Mouse (Mus musculus) limb, embryonic 13.5 days (tissue): ENCODE measurements around the gene Slc6a8. TPM values are rescaled to one million over a fixed set of nuclear protein-coding genes. Genes with fewer than 3 reads are reported as not detected.

Source experiments
- ATAC-seq: fragments of 200-750 bp; cut with Nextera tagmentation; 2 replicates; pipeline ENCODE4 v1.8.0; 2017; ENCODE audit warnings: low read depth, moderate number of reproducible peaks, moderate TSS enrichment; ENCODE audit not compliant: low FRiP score
- H3K27ac ChIP-seq: fragments of 300-500 bp; sonication (generic); 2 replicates; pipeline ENCODE4 v1.5.1; 2015; ENCODE audit warnings: inconsistent platforms, mild to moderate bottlenecking, moderate library complexity
- H3K27me3 ChIP-seq: fragments of 300-500 bp; sonication (generic); 2 replicates; pipeline ENCODE4 v1.6.1; 2015; ENCODE audit warnings: mild to moderate bottlenecking, inconsistent platforms
- H3K36me3 ChIP-seq: fragments of 300-500 bp; sonication (generic); 2 replicates; pipeline ENCODE4 v1.6.1; 2015; ENCODE audit warnings: inconsistent platforms, mild to moderate bottlenecking, moderate library complexity
- H3K4me1 ChIP-seq: fragments of 300-500 bp; sonication (generic); 2 replicates; pipeline ENCODE4 v1.6.1; 2015; ENCODE audit warnings: inconsistent platforms
- H3K4me2 ChIP-seq: fragments of 300-500 bp; sonication (generic); replicated peaks from 2 replicates; pipeline ENCODE4 v1.6.1; 2015; ENCODE audit warnings: inconsistent platforms, mild to moderate bottlenecking, moderate library complexity
- H3K4me3 ChIP-seq: fragments of 300-500 bp; sonication (generic); 2 replicates; pipeline ENCODE4 v1.5.1; 2015; ENCODE audit warnings: moderate library complexity, mild to moderate bottlenecking, inconsistent platforms
- H3K9ac ChIP-seq: fragments of 300-500 bp; sonication (generic); 2 replicates; pipeline ENCODE4 v1.6.1; 2015; ENCODE audit warnings: mild to moderate bottlenecking, inconsistent platforms
- H3K9me3 ChIP-seq: fragments of 300-500 bp; sonication (generic); 2 replicates; pipeline ENCODE4 v1.6.1; 2016; ENCODE audit warnings: inconsistent platforms
- WGBS: fragments of 180-500 bp; shearing (Covaris S2); methylation state at CpG from one replicate; pipeline ENCODE4 v1.1.7; 2015; 5-methylcytosine and 5-hydroxymethylcytosine counted together
- polyA plus RNA-seq: library from polyadenylated mRNA; unstranded; fragments of >200 nt; fragmentation: Nextera tagmentation; extraction: Ambion mirVana; gene quantifications from 2 replicates; pipeline ENCODE4 v1.2.1, GENCODE M21; 2015

Slc6a8 gene
- 8.3 and 8.8 TPM in 2 replicates for polyA plus RNA-seq

- Histone ChIP-seq H3K4me2 (peak within 1 kb of the TSS; percentile 72), H3K27me3 (peaks cover 16% of the 10 kb centered on the region; the same call in 1 of the 2 replicates), H3K36me3 (peaks cover 12% of the 10 kb centered on the region), H3K4me3 (peak within 1 kb of the TSS; percentile 63), H3K4me1 (peaks cover 17% of the 10 kb centered on the region), H3K27ac (peak within 1 kb of the TSS; percentile 65; the same call in 1 of the 2 replicates), H3K9ac (peak within 1 kb of the TSS; percentile 80), H3K9me3 (no peaks in the 10 kb centered on the region)
- 18% methylated on average over 57 of the region's 72 CpGs for WGBS
- peak; percentile 69 for ATAC-seq
Measured at GRCm38 (mm10) chrX:73672879-73673618, at the start of gene Slc6a8. Gene Slc6a8 (plus strand): TSS chrX:73673150.

GRCm38 (mm10) chrX:73626981-73627380 is 46.0 kb upstream of the Slc6a8 start:
- no peak overlapping the region for H3K27ac ChIP-seq
- H3K4me1 ChIP-seq: no peaks in the 10 kb centered on the region
- no peaks in the 10 kb centered on the region for H3K36me3 ChIP-seq
- no peak overlapping the region for H3K4me3 ChIP-seq
- H3K9ac ChIP-seq: no peak overlapping the region
- H3K9me3 ChIP-seq: no peaks in the 10 kb centered on the region
- no peak for ATAC-seq
- H3K27me3 ChIP-seq: peaks cover 16% of the 10 kb centered on the region; the same call in 1 of the 2 replicates
- no peak overlapping the region for H3K4me2 ChIP-seq

GRCm38 (mm10) chrX:73635425-73635824 is 37.5 kb upstream of the Slc6a8 start:
- Histone ChIP-seq H3K27ac (no peak overlapping the region), H3K27me3 (peaks cover 77% of the 10 kb centered on the region), H3K4me1 (peaks cover 9% of the 10 kb centered on the region), H3K36me3 (no peaks in the 10 kb centered on the region), H3K9me3 (no peaks in the 10 kb centered on the region), H3K4me3 (peak overlapping the region; percentile 29), H3K9ac (0 out of 2 replicates have a peak overlapping the region, but pooled peaks have one; percentile 25), H3K4me2 (peak overlapping the region; percentile 59)
- 17% methylated on average over 17 of the region's 19 CpGs for WGBS
- no peak for ATAC-seq

GRCm38 (mm10) chrX:73637415-73637814 is 35.5 kb upstream of the Slc6a8 start:
- Histone ChIP-seq H3K4me3 (peak overlapping the region; percentile 40), H3K36me3 (no peaks in the 10 kb centered on the region), H3K27ac (no peak overlapping the region), H3K9ac (no peak overlapping the region; the same call in 1 of the 2 replicates), H3K4me2 (peak overlapping the region; percentile 70), H3K4me1 (peaks cover 9% of the 10 kb centered on the region), H3K27me3 (peaks cover 81% of the 10 kb centered on the region), H3K9me3 (no peaks in the 10 kb centered on the region)
- ATAC-seq: no peak
- WGBS: 14% methylated on average over 19 of the region's 19 CpGs

- H3K4me3 ChIP-seq: peak within 1 kb of the TSS; percentile 43
- H3K27me3 ChIP-seq: peaks cover 66% of the 10 kb centered on the region
- WGBS: 15% methylated on average over 28 of the region's 28 CpGs
- peak; percentile 84 for ATAC-seq
- H3K27ac ChIP-seq: no peak within 1 kb of the TSS
- peaks cover 9% of the 10 kb centered on the region for H3K4me1 ChIP-seq
- H3K9me3 ChIP-seq: no peaks in the 10 kb centered on the region
- H3K9ac ChIP-seq: peak within 1 kb of the TSS; percentile 57
- H3K4me2 ChIP-seq: peak within 1 kb of the TSS; percentile 66
- H3K36me3 ChIP-seq: no peaks in the 10 kb centered on the region
Measured at GRCm38 (mm10) chrX:73639255-73639675, 33.7 kb upstream of the Slc6a8 start, which contains the start of gene Dusp9. Gene Dusp9 (plus strand): TSS chrX:73639419.

- peaks cover 9% of the 10 kb centered on the region for H3K4me1 ChIP-seq
- ATAC-seq: no peak
- peak overlapping the region; percentile 43 for H3K4me3 ChIP-seq
- H3K4me2 ChIP-seq: peak overlapping the region; percentile 66
- WGBS: 16% methylated on average over 39 of the region's 41 CpGs
- peak overlapping the region; percentile 57 for H3K9ac ChIP-seq
- no peak overlapping the region for H3K27ac ChIP-seq
- H3K27me3 ChIP-seq: peaks cover 61% of the 10 kb centered on the region
- no peaks in the 10 kb centered on the region for H3K9me3 ChIP-seq
- H3K36me3 ChIP-seq: no peaks in the 10 kb centered on the region
Measured at GRCm38 (mm10) chrX:73639901-73640469, 33.0 kb upstream of the Slc6a8 start.

GRCm38 (mm10) chrX:73645121-73645520 is 27.8 kb upstream of the Slc6a8 start:
- no peak for ATAC-seq
- H3K4me1 ChIP-seq: no peaks in the 10 kb centered on the region
- H3K27ac ChIP-seq: no peak overlapping the region
- H3K9ac ChIP-seq: no peak overlapping the region
- peaks cover 12% of the 10 kb centered on the region for H3K27me3 ChIP-seq
- WGBS: 34% methylated on average over 4 of the region's 4 CpGs
- no peaks in the 10 kb centered on the region for H3K36me3 ChIP-seq
- H3K4me3 ChIP-seq: no peak overlapping the region
- no peaks in the 10 kb centered on the region for H3K9me3 ChIP-seq
- no peak overlapping the region for H3K4me2 ChIP-seq

GRCm38 (mm10) chrX:73650869-73651268 is 22.1 kb upstream of the Slc6a8 start:
- Histone ChIP-seq H3K4me2 (no peak overlapping the region), H3K4me3 (no peak overlapping the region), H3K4me1 (no peaks in the 10 kb centered on the region), H3K36me3 (no peaks in the 10 kb centered on the region), H3K9ac (no peak overlapping the region), H3K9me3 (no peaks in the 10 kb centered on the region), H3K27me3 (0 out of 2 replicates have a peak, but pooled peaks cover 3% of the 10 kb centered on the region), H3K27ac (no peak overlapping the region)
- ATAC-seq: no peak
- WGBS: 75% methylated on average over 3 of the region's 3 CpGs

- 79% methylated on average over 6 of the region's 6 CpGs for WGBS
- H3K9ac ChIP-seq: no peak overlapping the region
- H3K27ac ChIP-seq: no peak overlapping the region
- ATAC-seq: no peak
- no peaks in the 10 kb centered on the region for H3K9me3 ChIP-seq
- H3K4me3 ChIP-seq: no peak overlapping the region
- H3K36me3 ChIP-seq: no peaks in the 10 kb centered on the region
- H3K4me1 ChIP-seq: no peaks in the 10 kb centered on the region
- H3K4me2 ChIP-seq: no peak overlapping the region
- H3K27me3 ChIP-seq: 0 out of 2 replicates have a peak, but pooled peaks cover 3% of the 10 kb centered on the region
Measured at GRCm38 (mm10) chrX:73653392-73653791, 19.6 kb upstream of the Slc6a8 start.

- Histone ChIP-seq H3K36me3 (no peaks in the 10 kb centered on the region), H3K9me3 (no peaks in the 10 kb centered on the region), H3K27me3 (0 out of 2 replicates have a peak, but pooled peaks cover 3% of the 10 kb centered on the region), H3K9ac (no peak overlapping the region), H3K4me2 (no peak overlapping the region), H3K27ac (no peak overlapping the region), H3K4me3 (no peak overlapping the region), H3K4me1 (0 out of 2 replicates have a peak, but pooled peaks cover 4% of the 10 kb centered on the region)
- WGBS: 8% methylated on average over 6 of the region's 6 CpGs
- no peak for ATAC-seq
Measured at GRCm38 (mm10) chrX:73654177-73654576, 18.8 kb upstream of the Slc6a8 start.

GRCm38 (mm10) chrX:73655529-73655928 is 17.4 kb upstream of the Slc6a8 start:
- no peaks in the 10 kb centered on the region for H3K36me3 ChIP-seq
- 0 out of 2 replicates have a peak, but pooled peaks cover 4% of the 10 kb centered on the region for H3K4me1 ChIP-seq
- 68% methylated on average over 3 of the region's 3 CpGs for WGBS
- no peak overlapping the region for H3K9ac ChIP-seq
- H3K4me2 ChIP-seq: no peak overlapping the region
- H3K27ac ChIP-seq: no peak overlapping the region
- H3K9me3 ChIP-seq: no peaks in the 10 kb centered on the region
- no peak overlapping the region for H3K4me3 ChIP-seq
- H3K27me3 ChIP-seq: 0 out of 2 replicates have a peak, but pooled peaks cover 3% of the 10 kb centered on the region
- ATAC-seq: no peak

GRCm38 (mm10) chrX:73658391-73658790 is 14.6 kb upstream of the Slc6a8 start:
- H3K9ac ChIP-seq: no peak overlapping the region
- no peaks in the 10 kb centered on the region for H3K9me3 ChIP-seq
- H3K4me1 ChIP-seq: 0 out of 2 replicates have a peak, but pooled peaks cover 4% of the 10 kb centered on the region
- no peak overlapping the region for H3K4me3 ChIP-seq
- no peaks in the 10 kb centered on the region for H3K36me3 ChIP-seq
- H3K27me3 ChIP-seq: 0 out of 2 replicates have a peak, but pooled peaks cover under 1% of the 10 kb centered on the region
- H3K27ac ChIP-seq: no peak overlapping the region
- H3K4me2 ChIP-seq: peak overlapping the region; percentile 75; the same call in 1 of the 2 replicates
- ATAC-seq: no peak
- 34% methylated on average over 7 of the region's 7 CpGs for WGBS
